Mouse (Mus musculus) heart, postnatal 14 days (tissue): ENCODE results near the gene Adora2b. TPM values are rescaled to one million over a fixed set of nuclear protein-coding genes. Genes with fewer than 3 reads are reported as not detected.

Experiments used
- DNase-seq, 2 experiments: peaks; one replicate each; pipeline ENCODE4 v3.0.0; 2021 to 2022
- intact Hi-C: fragments of 180-260 bp; cut with DNase I; formaldehyde crosslinking; loops from one replicate; pipeline ENCODE4 v1.15.1; 2025
- long read RNA-seq, 2 experiments: library from polyadenylated mRNA; stranded (forward); transcript quantifications; one replicate each; pipeline ENCODE4 v2.0.0; 2021
- total RNA-seq, 2 experiments: library from RNA; stranded (reverse); gene quantifications; 2 replicates each; pipeline ENCODE4 v1.2.3; 2021

The Adora2b gene
- total RNA-seq = 1 to 10 TPM; 2.6 to 2.7 TPM
- long read RNA-seq, experiment 1, partial matches to known transcripts = 0 of 3 reads
- long read RNA-seq, experiment 1, other reads (novel, unspliced or antisense) = 0 of 3 reads
- long read RNA-seq, experiment 2, partial matches to known transcripts = 0 of 2 reads
- long read RNA-seq, experiment 2, other reads (novel, unspliced or antisense) = 1 of 2 reads

GRCm38 (mm10) chr11:62248401-62249244 is at the start of gene Adora2b:
TSS of gene Adora2b (plus strand) at chr11:62248984.
- DNase-seq = peak; percentile 78 to 80
- intact Hi-C loops = no loop called here

DNA sequence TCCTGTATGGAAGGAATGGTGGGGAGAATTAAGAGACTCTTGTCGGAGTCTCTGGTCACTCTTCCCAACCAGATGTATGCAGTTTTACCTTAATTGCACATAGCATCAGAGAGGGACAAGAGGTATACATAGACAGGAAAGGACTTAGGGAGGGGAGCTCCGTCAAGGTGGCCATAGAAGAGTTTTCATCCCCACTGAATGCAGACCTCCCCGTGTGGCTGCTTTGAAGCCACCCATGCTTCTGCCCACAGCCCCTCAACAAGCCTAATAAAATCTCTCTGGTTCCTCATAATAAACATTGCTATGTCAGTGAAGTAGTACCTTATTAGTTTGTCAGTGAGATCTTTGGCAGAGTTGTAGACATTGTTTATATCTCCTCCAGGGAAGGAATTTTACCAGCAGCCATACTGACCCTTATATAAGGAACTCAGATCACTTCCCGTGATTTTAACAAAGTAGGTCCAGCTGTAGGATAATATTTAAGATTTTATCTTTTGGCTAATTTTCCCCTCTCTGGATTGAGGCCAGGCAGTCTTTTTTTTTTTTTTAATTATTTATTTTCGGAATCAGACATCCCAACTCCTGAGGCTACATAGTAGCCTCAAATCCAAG is 47.8 kb upstream of the Adora2b start:
- DNase-seq = no peak
- intact Hi-C loops = no loop called here

DNA sequence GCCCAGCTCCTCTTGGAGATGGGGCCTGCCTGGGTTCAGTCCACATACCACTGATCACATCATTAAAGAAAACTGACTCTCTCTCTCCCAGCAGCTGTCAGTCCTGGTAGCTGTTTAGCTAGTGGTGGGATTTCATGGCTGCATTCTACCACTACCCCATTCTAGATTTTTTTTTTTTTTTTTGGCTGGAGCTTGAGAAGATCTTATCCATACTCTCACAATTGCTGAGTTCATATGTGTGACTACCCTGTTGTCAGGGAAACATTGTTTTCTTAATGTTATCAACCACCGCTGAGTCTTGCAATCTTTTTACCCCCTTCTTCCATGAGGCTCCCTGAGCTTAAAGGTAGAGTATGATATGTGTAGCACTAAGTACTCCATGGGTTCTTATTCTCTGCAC is 46.1 kb upstream of the Adora2b start:
- DNase-seq = no peak
- intact Hi-C loops = no loop called here

GRCm38 (mm10) chr11:62209111-62209510 is 39.7 kb upstream of the Adora2b start:
- no peak for DNase-seq
- intact Hi-C loops = no loop called here

DNA sequence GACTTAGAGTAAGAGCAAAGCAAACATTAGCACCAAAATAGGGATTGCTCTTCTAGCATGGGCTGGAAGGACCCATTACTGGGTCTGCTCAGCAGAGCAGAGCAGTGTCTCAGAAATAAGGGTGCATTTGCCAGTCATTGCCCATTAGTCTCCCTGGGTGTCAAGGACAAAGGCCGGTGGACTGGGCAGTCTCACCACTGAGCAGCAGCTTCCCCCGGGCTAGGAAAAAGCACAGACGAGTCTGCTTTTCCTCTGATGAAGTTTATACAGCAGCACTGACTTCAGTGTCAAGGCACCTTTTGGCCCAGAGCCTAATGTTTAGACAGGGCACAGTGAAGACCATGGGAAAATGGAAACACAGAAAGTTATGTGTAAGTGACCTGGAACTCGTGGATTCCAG is 38.9 kb upstream of the Adora2b start:
- intact Hi-C loops = no loop called here
- DNase-seq = no peak

- DNase-seq = no peak
Measured at GRCm38 (mm10) chr11:62213384-62213989, 35.3 kb upstream of the Adora2b start.

DNA sequence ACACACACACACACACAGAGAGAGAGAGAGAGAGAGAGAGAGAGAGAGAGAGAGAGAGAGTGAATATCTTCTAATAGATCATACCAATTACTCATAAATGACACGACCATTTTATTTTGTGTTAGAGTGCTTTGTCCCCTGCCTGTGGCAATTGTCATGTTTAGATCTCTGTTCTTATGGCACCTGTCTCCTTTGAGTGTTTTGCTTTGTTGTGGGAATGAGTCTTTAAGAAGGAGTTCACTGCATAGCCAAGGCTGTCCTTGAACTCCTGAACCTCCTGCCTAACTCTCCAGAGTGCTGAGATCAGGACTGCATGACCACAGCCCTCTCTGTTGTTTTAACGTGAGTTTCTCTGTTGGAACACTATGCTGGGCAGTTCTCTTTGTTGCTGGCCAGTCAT is 33.7 kb upstream of the Adora2b start:
- intact Hi-C loops = no loop called here
- no peak for DNase-seq

More at GRCm38 (mm10) chr11:62213384-62213989, 35.3 kb upstream of the Adora2b start:
- intact Hi-C loops = no loop called here

- intact Hi-C loops = no loop called here
- no peak for DNase-seq
Measured at GRCm38 (mm10) chr11:62217751-62218150, 31.0 kb upstream of the Adora2b start.

DNA sequence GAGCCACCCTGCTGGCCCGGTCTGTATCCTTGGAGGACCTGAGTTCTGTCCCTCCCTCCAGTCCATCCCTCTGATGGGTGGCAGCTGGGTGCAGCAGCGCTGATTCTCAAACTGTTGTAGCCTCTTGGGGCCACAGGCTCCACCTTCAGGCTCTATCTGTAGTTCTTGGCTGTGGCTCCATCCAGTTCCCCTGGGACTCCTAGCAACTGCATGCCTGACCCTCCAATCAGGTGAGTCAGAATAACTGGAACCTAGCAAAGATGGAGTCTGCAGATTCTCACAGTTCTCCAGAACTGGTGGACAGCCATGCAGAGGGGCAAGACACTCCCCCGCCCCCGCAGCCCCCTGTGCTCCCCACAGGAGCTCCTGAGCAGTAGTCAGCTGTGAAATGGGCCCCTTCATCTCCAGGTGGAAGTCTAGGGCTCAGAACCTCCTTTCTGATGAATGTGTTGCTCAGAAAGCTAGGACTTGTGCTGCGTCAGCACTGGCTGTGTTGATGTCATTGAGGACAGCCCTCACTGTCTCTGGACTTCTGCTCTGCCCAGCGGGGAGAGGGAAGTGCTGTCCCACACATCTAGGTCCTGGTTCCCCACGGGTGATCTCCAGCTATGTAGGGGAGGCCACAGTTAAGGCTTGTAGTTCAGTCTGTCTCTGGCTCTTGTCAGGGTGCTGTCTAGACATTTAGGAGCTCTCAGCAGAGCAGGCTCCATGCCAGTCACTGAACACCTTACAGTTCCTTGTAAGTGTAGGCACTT is 27.9 kb upstream of the Adora2b start:
- intact Hi-C loops = no loop called here
- DNase-seq = peak; percentile 22 to 33

DNA sequence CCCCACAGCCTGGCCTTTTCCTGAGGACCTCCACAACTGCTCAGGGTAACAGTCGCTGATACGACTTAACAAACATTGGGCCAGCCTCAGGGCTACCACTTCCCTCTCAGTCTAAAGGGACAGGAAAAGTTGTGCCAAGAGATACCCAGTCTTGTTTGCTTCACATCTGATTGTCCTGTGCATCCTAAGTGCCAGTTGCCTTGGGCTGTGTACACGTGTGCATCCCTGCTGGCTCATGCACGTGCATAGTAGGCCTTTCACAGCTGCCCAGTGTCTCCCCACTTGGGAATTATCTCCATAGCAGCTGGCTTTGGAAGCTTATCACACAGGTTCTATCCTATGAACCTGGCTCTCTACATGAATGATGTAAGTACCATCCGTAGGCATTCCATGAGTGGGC is 25.4 kb upstream of the Adora2b start:
- DNase-seq = no peak
- intact Hi-C loops = no loop called here

- intact Hi-C loops = no loop called here
- peak; percentile 26 to 31 for DNase-seq
Measured at GRCm38 (mm10) chr11:62223962-62224361, 24.8 kb upstream of the Adora2b start.

GRCm38 (mm10) chr11:62224797-62225196 is 24.0 kb upstream of the Adora2b start:
- intact Hi-C loops = no loop called here

DNA sequence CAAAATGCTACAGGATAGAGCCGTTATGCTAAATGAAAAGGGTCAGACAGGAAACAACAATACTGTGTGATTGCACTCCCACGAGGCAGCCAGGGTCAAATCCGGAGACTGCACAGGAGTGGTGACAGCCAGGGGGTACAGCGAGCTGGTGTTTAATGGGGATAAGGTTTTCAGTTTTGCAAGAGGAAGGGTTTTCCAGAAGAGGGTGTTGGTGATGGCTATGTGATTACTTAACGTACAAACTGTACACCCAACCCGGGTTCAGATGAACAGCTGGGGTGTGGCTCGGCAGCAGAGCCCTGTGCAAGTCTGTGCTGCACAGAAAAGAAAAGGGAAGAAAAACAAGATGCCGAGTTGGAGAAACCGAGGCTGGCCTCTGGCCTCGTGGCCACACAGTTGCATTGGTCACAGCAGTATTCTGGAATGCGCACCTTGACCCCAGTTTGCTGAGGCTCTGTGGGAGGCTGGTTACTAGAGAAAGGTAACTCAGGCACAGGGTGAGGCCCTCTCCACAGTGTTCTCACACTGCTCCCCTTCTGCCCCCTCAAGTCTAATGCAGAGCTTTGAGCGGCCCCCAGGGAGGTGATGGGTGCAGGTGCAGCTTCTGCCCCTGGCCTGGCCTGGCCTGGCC is 8.0 kb upstream of the Adora2b start:
- intact Hi-C loops = no loop called here
- no peak for DNase-seq

More at GRCm38 (mm10) chr11:62224797-62225196, 24.0 kb upstream of the Adora2b start:
- peak; percentile 39 to 40 for DNase-seq

GRCm38 (mm10) chr11:62243871-62244270 is 4.9 kb upstream of the Adora2b start:
- DNase-seq = no peak
- intact Hi-C loops = no loop called here

- intact Hi-C loops = no loop called here
- no peak for DNase-seq
Measured at GRCm38 (mm10) chr11:62244471-62244870, 4.3 kb upstream of the Adora2b start.

- DNase-seq = no peak
- intact Hi-C loops = no loop called here
Measured at GRCm38 (mm10) chr11:62247759-62248400, 904 bp upstream of the Adora2b start.

- intact Hi-C loops = no loop called here
- DNase-seq = peak; percentile 20 to 29
Measured at GRCm38 (mm10) chr11:62249266-62250037, 668 bp downstream of the Adora2b start.

- intact Hi-C loops = no loop called here
- no peak for DNase-seq
Measured at GRCm38 (mm10) chr11:62251047-62251446, 2.3 kb downstream of the Adora2b start.

GRCm38 (mm10) chr11:62253380-62253779 is 4.6 kb downstream of the Adora2b start:
- intact Hi-C loops = no loop called here
- no peak for DNase-seq
